ENCODE assay signal across 9 mouse cellular contexts in genomic region chr11:96093361-96093760, GRCm38 (mm10). TPM values are rescaled to one million over a fixed set of nuclear protein-coding genes. Genes with fewer than 3 reads are reported as not detected.
DNase-seq lines count a peak whose midpoint lies in the region; ATAC-seq and TF ChIP-seq lines count a peak whose summit lies in the region.
"Had no signal": no experiment of that assay in that cellular context is flagged by ENCODE, and none has a peak within 500 bp of the region (broad histone marks: within the 10 kb centered on the region; RNA-seq: fewer than 3 reads in every experiment).

No protein-coding gene starts in this region.

- TF ChIP-seq EP300 in CH12.LX (IDR thresholded peaks at IDR 0.05; ENCODE audit: low read length): no peak

- no peaks in the 10 kb centered on the region for H3K79me2 ChIP-seq in CH12.LX (replicated peaks; ENCODE audit: control insufficient read depth, extremely low read depth, insufficient read depth, poor library complexity, severe bottlenecking)

- H3K27me3 ChIP-seq in kidney, embryonic 15.5 days: peaks cover 10% of the 10 kb centered on the region; the same call in 1 of the 2 replicates
- peaks cover 46% of the 10 kb centered on the region for H3K27me3 ChIP-seq in CH12.LX (replicated peaks)
- no peaks in the 10 kb centered on the region for H3K27me3 ChIP-seq in kidney, embryonic 16.5 days (ENCODE audit: insufficient read depth, low read length)

- peak; percentile 92 to 98 for TF ChIP-seq CTCF in CH12.LX (conservative IDR thresholded peaks at IDR 0.05 in 1 of 2, IDR thresholded peaks at IDR 0.05 in 1 of 2; ENCODE audit: low read depth in 2 of 2, low read length in 2 of 2)

- no peak overlapping the region for H3K4me2 ChIP-seq in kidney, embryonic 15.5 days
- no peak overlapping the region for H3K4me2 ChIP-seq in CH12.LX (ENCODE audit: insufficient read depth, low read depth, poor library complexity, severe bottlenecking)
- H3K4me2 ChIP-seq in kidney, embryonic 16.5 days (replicated peaks; ENCODE audit: low read depth, low read length): no peak overlapping the region

- in situ Hi-C loops in CH12.LX (cut with MboI; ENCODE audit: low pct_ligation_motif_present, low pct_unique_long_range_greater_than_20kb, low sequenced_read_pairs): loop anchor here (5.0 kb wide), 3 partner anchors 39 to 139 kb away; partner anchors contain the start of gene Ttll6

- no peaks in the 10 kb centered on the region for H3K4me1 ChIP-seq in kidney, embryonic 15.5 days
- no peaks in the 10 kb centered on the region for H3K4me1 ChIP-seq in CH12.LX (ENCODE audit: control insufficient read depth in 1 of 2, insufficient read depth in 2 of 2)
- no peaks in the 10 kb centered on the region for H3K4me1 ChIP-seq in kidney, embryonic 16.5 days (ENCODE audit: insufficient read depth, low read length)
- H3K4me1 ChIP-seq: megakaryocyte, embryonic 14.5 days had no signal

- dilution Hi-C loops in CH12.LX (cut with MboI; ENCODE audit: extremely low pct_ligation_motif_present, extremely low pct_unique_long_range_greater_than_20kb, low sequenced_read_pairs): no loop called here

- H3K9ac ChIP-seq in kidney, embryonic 15.5 days: no peak overlapping the region
- H3K9ac ChIP-seq in CH12.LX (ENCODE audit: insufficient read depth, low read depth): no peak overlapping the region
- no peak overlapping the region for H3K9ac ChIP-seq in kidney, embryonic 16.5 days (replicated peaks; ENCODE audit: low read length)

- TF ChIP-seq POLR2A in CH12.LX (IDR thresholded peaks at IDR 0.05; ENCODE audit: low read depth, low read length): no peak

- H3K27ac ChIP-seq in kidney, embryonic 15.5 days: no peak overlapping the region
- no peak overlapping the region for H3K27ac ChIP-seq in CH12.LX (ENCODE audit: insufficient read depth, low read depth)
- H3K27ac ChIP-seq in kidney, embryonic 16.5 days (ENCODE audit: low read length): no peak overlapping the region

- ATAC-seq in kidney, embryonic 15.5 days (replicated peaks; ENCODE audit: low FRiP score): no peak
- peak; percentile 82 for ATAC-seq in erythroblast, adult 5-6 weeks (replicated peaks; ENCODE audit: low FRiP score, poor library complexity, severe bottlenecking)
- peak; percentile 39; the same call in 1 of the 2 replicates for ATAC-seq in kidney, embryonic 16.5 days (ENCODE audit: low FRiP score, low TSS enrichment)
- ATAC-seq in megakaryocyte-erythroid progenitor cell, adult 5-6 weeks (replicated peaks; ENCODE audit: low FRiP score, low TSS enrichment, poor library complexity, severe bottlenecking): peak; percentile 79

- DNase-seq in kidney, adult 11 months: peak; percentile 23
- DNase-seq in CH12.LX (ENCODE audit: extremely low read depth) (peak; percentile 58), adipocyte (ENCODE audit: low spot score) (peak; percentile 67)
- peak; percentile 28 for DNase-seq in urinary bladder, postnatal 25 days (ENCODE audit: low spot score)

- H3K4me3 ChIP-seq in kidney, embryonic 15.5 days (replicated peaks): no peak overlapping the region
- no peak overlapping the region for H3K4me3 ChIP-seq in CH12.LX (replicated peaks in 1 of 3; ENCODE audit: low read depth in 2 of 3, low read length in 2 of 3, poor library complexity in 1 of 3)
- H3K4me3 ChIP-seq in kidney, embryonic 16.5 days (ENCODE audit: low read length): no peak overlapping the region
- H3K4me3 ChIP-seq: megakaryocyte, embryonic 14.5 days had no signal

- H3K36me3 ChIP-seq in kidney, embryonic 15.5 days: no peaks in the 10 kb centered on the region
- no peaks in the 10 kb centered on the region for H3K36me3 ChIP-seq in CH12.LX (replicated peaks in 1 of 2; ENCODE audit: control insufficient read depth in 1 of 2, insufficient read depth in 1 of 2, low read length in 1 of 2)
- H3K36me3 ChIP-seq in kidney, embryonic 16.5 days (ENCODE audit: insufficient read depth, low read length): no peaks in the 10 kb centered on the region

- TF ChIP-seq RAD21 in CH12.LX (IDR thresholded peaks at IDR 0.05; ENCODE audit: low read depth, low read length): peak; percentile 99

- 11% methylated on average over 3 of the region's 3 CpGs for WGBS in kidney, embryonic 15.5 days
- 11% methylated on average over 3 of the region's 3 CpGs for WGBS in kidney, embryonic 16.5 days

- H3K9me3 ChIP-seq in kidney, embryonic 15.5 days (replicated peaks): no peaks in the 10 kb centered on the region
- peaks cover 2% of the 10 kb centered on the region for H3K9me3 ChIP-seq in CH12.LX (replicated peaks; ENCODE audit: low read length)
- H3K9me3 ChIP-seq in kidney, embryonic 16.5 days (ENCODE audit: low read length): 0 out of 2 replicates have a peak, but pooled peaks cover under 1% of the 10 kb centered on the region

TF ChIP-seq in CH12.LX, 34 proteins besides CTCF, POLR2A, EP300 and RAD21:
- TF ChIP-seq ELF1 (IDR thresholded peaks at IDR 0.05; ENCODE audit: low read depth, low read length) (0 out of 2 replicates have a peak, but pooled peaks have one; percentile 16), SMC3 (IDR thresholded peaks at IDR 0.05; ENCODE audit: low read depth, low read length) (peak; percentile 90), ZC3H11A (IDR thresholded peaks at IDR 0.05; ENCODE audit: low read depth, low read length) (peak; percentile 40; the same call in 1 of the 2 replicates), SIN3A (IDR thresholded peaks at IDR 0.05; ENCODE audit: low read length) (no peak), ZNF384 (IDR thresholded peaks at IDR 0.05; ENCODE audit: low read depth, low read length) (no peak), CHD1 (IDR thresholded peaks at IDR 0.05; ENCODE audit: low read depth, low read length) (no peak)

RNA-seq across cellular contexts. Expression of gene Atp5g1, which starts 17.9 kb away (rescaled TPM):
- polyA plus RNA-seq in kidney, embryonic 15.5 days (2015; fragmentation: Nextera tagmentation; extraction: Ambion mirVana): 648 and 705 TPM in 2 replicates
- total RNA-seq in CH12.LX (2012; rRNA removed) (851 and 995 TPM in 2 replicates), CH12.LX (2014; rRNA removed) (669 and 778 TPM in 2 replicates)
- polyA plus RNA-seq in CH12.LX (2012; ENCODE audit: insufficient read length, low read depth): 788 and 969 TPM in 2 replicates
- 127 and 128 TPM in 2 replicates for total RNA-seq in erythroblast, adult 5-6 weeks (2015; ENCODE audit: low replicate concordance)
- total RNA-seq in erythroblast, adult 5-6 weeks (2017; ENCODE audit: low replicate concordance): 4.8 and 21.7 TPM in 2 replicates
- 745 and 801 TPM in 2 replicates for polyA plus RNA-seq in kidney, embryonic 16.5 days (2015; fragmentation: Nextera tagmentation; extraction: Ambion mirVana)
- total RNA-seq in megakaryocyte-erythroid progenitor cell, adult 5-6 weeks (2014; fragmentation: Nextera tagmentation): 878 and 1,130 TPM in 2 replicates
- total RNA-seq in megakaryocyte-erythroid progenitor cell, adult 5-6 weeks (2017): 87.7 and 137 TPM in 2 replicates

RNA-seq across cellular contexts. Expression of gene Calcoco2, which starts 18.4 kb away (rescaled TPM):
- not detected in 2 replicates for polyA plus RNA-seq in kidney, embryonic 15.5 days (2015; fragmentation: Nextera tagmentation; extraction: Ambion mirVana)
- total RNA-seq in CH12.LX (2012; rRNA removed) (not detected in 2 replicates), CH12.LX (2014; rRNA removed) (not detected in 2 replicates)
- polyA plus RNA-seq in CH12.LX (2012; ENCODE audit: insufficient read length, low read depth): not detected in 2 replicates
- not detected in 2 replicates for total RNA-seq in erythroblast, adult 5-6 weeks (2015; ENCODE audit: low replicate concordance)
- total RNA-seq in erythroblast, adult 5-6 weeks (2017; ENCODE audit: low replicate concordance): 0.17 TPM in 1 of 2 replicates, not detected in the other
- polyA plus RNA-seq in kidney, embryonic 16.5 days (2015; fragmentation: Nextera tagmentation; extraction: Ambion mirVana): not detected in 2 replicates
- not detected in 2 replicates for total RNA-seq in megakaryocyte-erythroid progenitor cell, adult 5-6 weeks (2014; fragmentation: Nextera tagmentation)
- not detected in 2 replicates for total RNA-seq in megakaryocyte-erythroid progenitor cell, adult 5-6 weeks (2017)

RNA-seq across cellular contexts. Expression of gene Ube2z, which starts 28.2 kb away (rescaled TPM):
- polyA plus RNA-seq in kidney, embryonic 15.5 days (2015; fragmentation: Nextera tagmentation; extraction: Ambion mirVana): 40.6 and 42.0 TPM in 2 replicates
- total RNA-seq in CH12.LX (2012; rRNA removed) (51.3 and 60.4 TPM in 2 replicates), CH12.LX (2014; rRNA removed) (62.1 and 64.2 TPM in 2 replicates)
- 66.0 and 67.8 TPM in 2 replicates for polyA plus RNA-seq in CH12.LX (2012; ENCODE audit: insufficient read length, low read depth)
- total RNA-seq in erythroblast, adult 5-6 weeks (2015; ENCODE audit: low replicate concordance): 7.1 TPM in 2 replicates
- 9.2 and 10.3 TPM in 2 replicates for total RNA-seq in erythroblast, adult 5-6 weeks (2017; ENCODE audit: low replicate concordance)
- 38.7 and 42.0 TPM in 2 replicates for polyA plus RNA-seq in kidney, embryonic 16.5 days (2015; fragmentation: Nextera tagmentation; extraction: Ambion mirVana)
- 25.4 and 27.5 TPM in 2 replicates for total RNA-seq in megakaryocyte-erythroid progenitor cell, adult 5-6 weeks (2014; fragmentation: Nextera tagmentation)
- 14.6 and 19.4 TPM in 2 replicates for total RNA-seq in megakaryocyte-erythroid progenitor cell, adult 5-6 weeks (2017)

RNA-seq across cellular contexts. Expression of gene Ttll6, which starts 40.2 kb away (rescaled TPM):
- polyA plus RNA-seq in kidney, embryonic 15.5 days (2015; fragmentation: Nextera tagmentation; extraction: Ambion mirVana): 0.05 TPM in 1 of 2 replicates, not detected in the other
- not detected in 2 replicates for total RNA-seq in CH12.LX (2012; rRNA removed)
- not detected in 2 replicates for total RNA-seq in CH12.LX (2014; rRNA removed)
- 0.09 TPM in 1 of 2 replicates, not detected in the other for polyA plus RNA-seq in CH12.LX (2012; ENCODE audit: insufficient read length, low read depth)
- total RNA-seq in erythroblast, adult 5-6 weeks (2015; ENCODE audit: low replicate concordance): not detected in 2 replicates
- not detected in 2 replicates for total RNA-seq in erythroblast, adult 5-6 weeks (2017; ENCODE audit: low replicate concordance)
- not detected in 2 replicates for polyA plus RNA-seq in kidney, embryonic 16.5 days (2015; fragmentation: Nextera tagmentation; extraction: Ambion mirVana)
- total RNA-seq in megakaryocyte-erythroid progenitor cell, adult 5-6 weeks (2014; fragmentation: Nextera tagmentation): not detected in 2 replicates
- not detected in 2 replicates for total RNA-seq in megakaryocyte-erythroid progenitor cell, adult 5-6 weeks (2017)

RNA-seq across cellular contexts. Expression of gene Snf8, which starts 58.7 kb away (rescaled TPM):
- polyA plus RNA-seq in kidney, embryonic 15.5 days (2015; fragmentation: Nextera tagmentation; extraction: Ambion mirVana): 98.3 and 99.0 TPM in 2 replicates
- 113 and 133 TPM in 2 replicates for total RNA-seq in CH12.LX (2012; rRNA removed)
- total RNA-seq in CH12.LX (2014; rRNA removed): 66.9 and 70.8 TPM in 2 replicates
- polyA plus RNA-seq in CH12.LX (2012; ENCODE audit: insufficient read length, low read depth): 199 and 208 TPM in 2 replicates
- 25.7 and 27.9 TPM in 2 replicates for total RNA-seq in erythroblast, adult 5-6 weeks (2015; ENCODE audit: low replicate concordance)
- 11.3 and 37.1 TPM in 2 replicates for total RNA-seq in erythroblast, adult 5-6 weeks (2017; ENCODE audit: low replicate concordance)
- 93.1 and 96.0 TPM in 2 replicates for polyA plus RNA-seq in kidney, embryonic 16.5 days (2015; fragmentation: Nextera tagmentation; extraction: Ambion mirVana)
- total RNA-seq in megakaryocyte-erythroid progenitor cell, adult 5-6 weeks (2014; fragmentation: Nextera tagmentation): 94.1 and 96.1 TPM in 2 replicates
- total RNA-seq in megakaryocyte-erythroid progenitor cell, adult 5-6 weeks (2017): 37.3 and 54.3 TPM in 2 replicates
